Mouse (Mus musculus): ENCODE measurements around the gene Plekhg6. TPM values are rescaled to one million over a fixed set of nuclear protein-coding genes. Genes with fewer than 3 reads are reported as not detected.

Gene Plekhg6
- polyA plus RNA-seq, 1 experiment from 2014 or later = 0.09 TPM

- Histone ChIP-seq H3K4me1 (ENCODE audit: control insufficient read depth, insufficient read depth, low read length) (no peaks in the 10 kb centered on the region; the same call in 1 of the 2 replicates), H3K4me3 (ENCODE audit: low read depth, low read length) (no peak overlapping the region), H3K9me3 (ENCODE audit: control insufficient read depth, low read length) (no peaks in the 10 kb centered on the region), H3K4me2 (ENCODE audit: low read depth) (peak overlapping the region; percentile 22; the same call in 1 of the 2 replicates), H3K27me3 (ENCODE audit: control insufficient read depth, insufficient read depth, low read length) (no peaks in the 10 kb centered on the region), H3K9ac (ENCODE audit: low read length) (no peak overlapping the region), H3K27ac (ENCODE audit: low read depth, low read length) (no peak overlapping the region), H3K36me3 (ENCODE audit: control insufficient read depth, insufficient read depth, low read length) (no peaks in the 10 kb centered on the region)
- ATAC-seq (ENCODE audit: insufficient read depth, low FRiP score, low TSS enrichment) = peak; percentile 25; the same call in 1 of the 2 replicates
- WGBS = 25% methylated on average over 20 of the region's 20 CpGs
- peak; percentile 75 for DNase-seq (ENCODE audit: low spot score)
Observed at GRCm38 (mm10) chr6:125422051-125422822, 41.6 kb upstream of the Plekhg6 start.

GRCm38 (mm10) chr6:125420458-125421063, 40.0 kb upstream of the Plekhg6 start:
- Histone ChIP-seq H3K27me3 (ENCODE audit: control insufficient read depth, insufficient read depth, low read length) (no peaks in the 10 kb centered on the region), H3K4me2 (ENCODE audit: low read depth) (no peak overlapping the region), H3K4me1 (ENCODE audit: control insufficient read depth, insufficient read depth, low read length) (no peaks in the 10 kb centered on the region; the same call in 1 of the 2 replicates), H3K4me3 (ENCODE audit: low read depth, low read length) (no peak overlapping the region), H3K27ac (ENCODE audit: low read depth, low read length) (no peak overlapping the region), H3K9me3 (ENCODE audit: control insufficient read depth, low read length) (no peaks in the 10 kb centered on the region), H3K36me3 (ENCODE audit: control insufficient read depth, insufficient read depth, low read length) (no peaks in the 10 kb centered on the region), H3K9ac (ENCODE audit: low read length) (no peak overlapping the region)
- 73% methylated on average over 16 of the region's 16 CpGs for WGBS
- no peak for DNase-seq (ENCODE audit: low spot score)
- ATAC-seq (ENCODE audit: insufficient read depth, low FRiP score, low TSS enrichment) = no peak

DNA sequence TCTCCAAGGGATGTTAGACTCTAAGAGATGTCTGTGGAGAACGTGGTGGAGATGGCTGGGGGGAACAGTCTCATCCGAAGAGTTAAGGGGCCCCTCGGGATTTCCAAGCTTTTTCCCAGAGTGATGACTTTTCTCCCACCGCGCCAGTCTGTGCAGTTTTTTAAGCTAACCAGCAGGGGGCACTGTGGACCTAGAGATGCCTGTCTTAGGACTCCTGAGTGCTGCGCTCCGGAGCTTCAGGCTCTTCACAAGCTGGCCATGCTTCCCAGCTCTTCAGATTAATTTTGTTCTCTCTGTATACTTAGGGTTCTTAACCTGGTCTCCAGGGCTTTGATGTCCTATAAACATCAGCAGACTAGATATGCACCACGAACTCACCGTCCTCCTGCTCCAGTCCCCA, 38.2 kb upstream of the Plekhg6 start:
- no peak overlapping the region for H3K27ac ChIP-seq (ENCODE audit: low read depth, low read length)

DNA sequence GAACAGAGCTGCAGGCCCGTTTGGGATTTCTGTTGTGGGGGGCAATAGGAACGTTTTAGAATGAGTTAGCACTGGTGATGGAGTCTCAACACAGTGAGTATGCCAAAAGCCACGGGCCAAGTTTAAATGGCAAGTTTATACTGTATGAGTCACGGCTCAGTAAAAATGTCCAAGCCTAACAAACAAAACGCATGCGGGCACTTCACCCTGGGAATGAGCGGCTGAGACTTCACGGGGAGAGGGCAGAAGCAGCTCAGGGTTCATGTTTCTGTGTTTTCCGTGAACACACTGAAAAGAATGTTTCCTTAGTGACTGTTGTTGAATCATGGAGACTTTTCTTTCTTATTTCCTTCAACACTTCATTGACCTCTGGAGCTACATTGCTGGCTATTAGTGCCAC, 32.7 kb upstream of the Plekhg6 start:
- Histone ChIP-seq H3K27ac (ENCODE audit: low read depth, low read length) (no peak overlapping the region), H3K4me1 (ENCODE audit: control insufficient read depth, insufficient read depth, low read length) (no peaks in the 10 kb centered on the region), H3K9ac (ENCODE audit: low read length) (no peak overlapping the region), H3K27me3 (ENCODE audit: control insufficient read depth, insufficient read depth, low read length) (no peaks in the 10 kb centered on the region), H3K4me3 (ENCODE audit: low read depth, low read length) (no peak overlapping the region), H3K4me2 (ENCODE audit: low read depth) (no peak overlapping the region), H3K36me3 (ENCODE audit: control insufficient read depth, insufficient read depth, low read length) (no peaks in the 10 kb centered on the region), H3K9me3 (ENCODE audit: control insufficient read depth, low read length) (no peaks in the 10 kb centered on the region)
- 83% methylated on average over 9 of the region's 9 CpGs for WGBS
- no peak for DNase-seq (ENCODE audit: low spot score)
- ATAC-seq (ENCODE audit: insufficient read depth, low FRiP score, low TSS enrichment) = no peak

More for the DNA sequence above, 38.2 kb upstream of the Plekhg6 start:
- ATAC-seq (ENCODE audit: insufficient read depth, low FRiP score, low TSS enrichment) = peak; percentile 35
- no peaks in the 10 kb centered on the region for H3K36me3 ChIP-seq (ENCODE audit: control insufficient read depth, insufficient read depth, low read length)
- peak; percentile 83 for DNase-seq (ENCODE audit: low spot score)
- no peaks in the 10 kb centered on the region for H3K9me3 ChIP-seq (ENCODE audit: control insufficient read depth, low read length)
- no peak overlapping the region for H3K4me2 ChIP-seq (ENCODE audit: low read depth)
- H3K27me3 ChIP-seq (ENCODE audit: control insufficient read depth, insufficient read depth, low read length) = no peaks in the 10 kb centered on the region
- H3K9ac ChIP-seq (ENCODE audit: low read length) = no peak overlapping the region
- no peak overlapping the region for H3K4me3 ChIP-seq (ENCODE audit: low read depth, low read length)
- WGBS = 13% methylated on average over 9 of the region's 9 CpGs
- H3K4me1 ChIP-seq (ENCODE audit: control insufficient read depth, insufficient read depth, low read length) = no peaks in the 10 kb centered on the region; the same call in 1 of the 2 replicates

DNA sequence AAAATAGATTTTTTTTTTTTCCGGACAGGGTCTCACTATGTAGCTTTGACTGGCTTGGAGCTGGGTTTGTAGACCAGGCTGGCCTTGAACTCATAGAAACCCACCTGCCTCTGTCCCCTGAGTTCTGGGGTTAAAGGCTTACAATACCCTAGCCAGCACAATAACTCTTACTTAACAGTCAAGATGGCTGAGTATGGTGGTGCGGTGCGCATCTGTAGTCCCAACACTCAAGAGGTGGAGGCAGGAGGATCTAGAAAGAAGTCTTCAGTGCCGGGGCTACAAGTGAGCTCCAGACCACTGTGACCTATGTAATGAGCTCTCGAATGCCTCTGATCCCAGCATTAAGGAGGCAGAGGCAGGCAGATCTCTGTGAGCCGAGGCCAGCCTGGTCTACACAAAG, 31.1 kb upstream of the Plekhg6 start:
- Histone ChIP-seq H3K27me3 (ENCODE audit: control insufficient read depth, insufficient read depth, low read length) (no peaks in the 10 kb centered on the region), H3K4me1 (ENCODE audit: control insufficient read depth, insufficient read depth, low read length) (no peaks in the 10 kb centered on the region), H3K4me2 (ENCODE audit: low read depth) (no peak overlapping the region), H3K4me3 (ENCODE audit: low read depth, low read length) (no peak overlapping the region), H3K9me3 (ENCODE audit: control insufficient read depth, low read length) (no peaks in the 10 kb centered on the region), H3K9ac (ENCODE audit: low read length) (no peak overlapping the region), H3K27ac (ENCODE audit: low read depth, low read length) (no peak overlapping the region), H3K36me3 (ENCODE audit: control insufficient read depth, insufficient read depth, low read length) (no peaks in the 10 kb centered on the region)
- WGBS = 96% methylated on average over 6 of the region's 6 CpGs
- ATAC-seq (ENCODE audit: insufficient read depth, low FRiP score, low TSS enrichment) (no peak), DNase-seq (ENCODE audit: low spot score) (no peak)

DNA sequence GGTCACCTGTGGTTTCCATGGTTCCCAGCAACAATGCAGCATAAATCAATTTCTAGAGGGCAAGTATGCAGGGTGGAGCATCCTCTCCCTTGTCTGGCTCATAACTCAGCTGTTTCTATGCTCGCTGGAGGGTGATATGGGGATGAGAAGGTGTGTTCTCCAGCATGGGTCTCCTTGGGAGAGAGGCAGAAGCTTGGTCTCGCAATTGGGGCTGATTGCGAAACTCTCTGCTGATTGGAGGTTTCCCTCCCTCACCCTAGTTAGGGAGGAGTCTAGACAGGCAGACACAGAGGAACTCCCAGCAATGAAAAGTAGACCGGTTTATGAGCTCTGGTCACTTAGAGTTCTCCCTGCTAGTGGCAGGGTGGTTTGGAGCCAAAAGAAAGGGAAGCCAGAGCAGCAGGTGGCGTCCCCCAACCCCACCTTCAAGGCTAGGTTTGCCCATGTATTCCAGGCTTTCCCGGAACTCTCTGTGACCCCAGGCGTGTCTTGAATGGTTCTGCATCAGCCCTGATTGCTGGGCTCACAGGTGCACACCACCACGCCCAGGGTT, 30.5 kb upstream of the Plekhg6 start:
- Histone ChIP-seq H3K27ac (ENCODE audit: low read depth, low read length) (no peak overlapping the region), H3K4me2 (ENCODE audit: low read depth) (no peak overlapping the region), H3K4me3 (ENCODE audit: low read depth, low read length) (no peak overlapping the region), H3K4me1 (ENCODE audit: control insufficient read depth, insufficient read depth, low read length) (no peaks in the 10 kb centered on the region), H3K9me3 (ENCODE audit: control insufficient read depth, low read length) (no peaks in the 10 kb centered on the region), H3K27me3 (ENCODE audit: control insufficient read depth, insufficient read depth, low read length) (no peaks in the 10 kb centered on the region), H3K9ac (ENCODE audit: low read length) (no peak overlapping the region), H3K36me3 (ENCODE audit: control insufficient read depth, insufficient read depth, low read length) (no peaks in the 10 kb centered on the region)
- WGBS = 55% methylated on average over 8 of the region's 8 CpGs
- DNase-seq (ENCODE audit: low spot score) = no peak
- ATAC-seq (ENCODE audit: insufficient read depth, low FRiP score, low TSS enrichment) = no peak

- H3K9me3 ChIP-seq (ENCODE audit: control insufficient read depth, low read length) = no peaks in the 10 kb centered on the region
- 69% methylated on average over 11 of the region's 11 CpGs for WGBS
- no peaks in the 10 kb centered on the region for H3K27me3 ChIP-seq (ENCODE audit: control insufficient read depth, insufficient read depth, low read length)
- H3K9ac ChIP-seq (ENCODE audit: low read length) = no peak overlapping the region
- no peaks in the 10 kb centered on the region for H3K4me1 ChIP-seq (ENCODE audit: control insufficient read depth, insufficient read depth, low read length)
- H3K4me3 ChIP-seq (ENCODE audit: low read depth, low read length) = no peak overlapping the region
- H3K36me3 ChIP-seq (ENCODE audit: control insufficient read depth, insufficient read depth, low read length) = no peaks in the 10 kb centered on the region
- no peak overlapping the region for H3K27ac ChIP-seq (ENCODE audit: low read depth, low read length)
- H3K4me2 ChIP-seq (ENCODE audit: low read depth) = no peak overlapping the region
- no peak for ATAC-seq (ENCODE audit: insufficient read depth, low FRiP score, low TSS enrichment)
- no peak for DNase-seq (ENCODE audit: low spot score)
Observed at GRCm38 (mm10) chr6:125410551-125410950, 30.0 kb upstream of the Plekhg6 start.

- WGBS = 90% methylated on average over 10 of the region's 10 CpGs
- Histone ChIP-seq H3K9ac (ENCODE audit: low read length) (no peak overlapping the region), H3K27me3 (ENCODE audit: control insufficient read depth, insufficient read depth, low read length) (no peaks in the 10 kb centered on the region), H3K36me3 (ENCODE audit: control insufficient read depth, insufficient read depth, low read length) (no peaks in the 10 kb centered on the region), H3K9me3 (ENCODE audit: control insufficient read depth, low read length) (no peaks in the 10 kb centered on the region), H3K4me3 (ENCODE audit: low read depth, low read length) (no peak overlapping the region), H3K27ac (ENCODE audit: low read depth, low read length) (no peak overlapping the region), H3K4me1 (ENCODE audit: control insufficient read depth, insufficient read depth, low read length) (no peaks in the 10 kb centered on the region), H3K4me2 (ENCODE audit: low read depth) (no peak overlapping the region)
- no peak for ATAC-seq (ENCODE audit: insufficient read depth, low FRiP score, low TSS enrichment)
- no peak for DNase-seq (ENCODE audit: low spot score)
Observed at GRCm38 (mm10) chr6:125407657-125408056, 27.1 kb upstream of the Plekhg6 start.

Data from neural tube, embryonic 11.5 days (tissue).